Mouse (Mus musculus) spleen, postnatal 10 days (tissue): Measurements from ENCODE around the gene Dock7.
A peak's percentile ranks its signal among the peaks of the same experiment; 100 is the strongest.

Source experiments
- DNase-seq, 2 experiments: peaks; one replicate each; pipeline ENCODE4 v3.0.0; 2021 to 2022; ENCODE audit warnings: low spot score in 2 of 2

Gene Dock7

GRCm38 (mm10) chr4:99120211-99121122 lies at the start of gene Dock7:
Gene Dock7, minus strand, starts transcription at chr4:99120915.
- DNase-seq: peak; percentile 50 to 74

DNA sequence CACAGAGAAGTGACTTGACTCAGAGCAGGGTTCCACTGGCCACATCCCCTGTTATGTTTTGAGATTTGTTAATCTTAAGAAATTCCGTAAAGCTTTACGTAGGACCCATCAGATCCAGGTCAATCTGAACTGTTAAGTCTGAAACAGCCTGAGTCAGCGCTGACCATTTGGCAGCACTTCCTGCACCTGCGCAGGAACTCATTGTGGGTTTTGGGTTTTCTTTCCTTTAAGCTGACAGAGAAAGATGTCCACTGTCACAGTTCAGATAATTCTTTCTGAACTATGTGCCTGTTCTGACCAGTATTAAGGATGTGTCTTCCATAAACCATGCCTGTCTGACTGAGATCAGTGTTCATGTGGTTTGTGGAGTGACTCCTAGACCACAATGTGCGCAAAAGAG lies 48.2 kb upstream of the Dock7 start:
- no peak for DNase-seq

DNA sequence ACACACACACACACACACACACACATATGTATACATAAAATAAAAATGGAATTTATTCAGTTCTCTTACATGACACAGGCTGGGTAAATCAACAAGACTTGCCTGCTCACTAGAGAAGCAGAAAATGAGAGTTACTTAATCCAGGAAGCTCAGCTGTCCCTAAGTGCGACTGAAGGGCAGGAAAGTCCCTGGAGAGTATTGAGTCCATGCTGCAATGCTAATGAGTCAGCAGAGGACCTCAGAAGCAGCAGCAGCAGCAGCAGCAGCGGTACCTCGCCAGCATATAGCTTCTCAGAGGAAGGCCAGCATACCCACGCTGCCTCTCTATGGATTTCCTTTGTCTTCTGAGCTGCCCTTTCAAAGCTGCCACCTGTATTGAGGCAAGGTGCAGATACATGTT lies 42.8 kb upstream of the Dock7 start:
- no peak for DNase-seq

DNA sequence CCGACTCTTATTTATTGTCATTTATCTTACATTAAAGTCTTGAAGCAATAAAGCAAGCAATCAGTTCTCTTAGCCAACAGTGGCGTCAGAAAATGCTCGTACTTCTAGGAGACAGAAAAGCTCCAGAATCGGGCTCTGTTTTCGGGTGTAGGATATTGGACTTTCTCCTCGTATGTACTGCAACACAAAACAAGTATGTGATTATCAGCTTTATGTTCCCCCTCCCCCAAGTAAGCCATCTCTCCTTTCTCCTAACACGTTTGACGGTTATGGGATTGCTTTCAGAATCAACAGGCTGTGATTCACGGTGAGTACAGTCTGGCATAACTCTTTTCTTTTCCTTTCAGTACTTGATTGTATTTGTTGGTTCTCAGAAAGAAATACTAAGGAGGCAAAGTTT lies 42.3 kb upstream of the Dock7 start:
- no peak for DNase-seq

GRCm38 (mm10) chr4:99161457-99161971 lies 40.8 kb upstream of the Dock7 start:
- DNase-seq: no peak

DNA sequence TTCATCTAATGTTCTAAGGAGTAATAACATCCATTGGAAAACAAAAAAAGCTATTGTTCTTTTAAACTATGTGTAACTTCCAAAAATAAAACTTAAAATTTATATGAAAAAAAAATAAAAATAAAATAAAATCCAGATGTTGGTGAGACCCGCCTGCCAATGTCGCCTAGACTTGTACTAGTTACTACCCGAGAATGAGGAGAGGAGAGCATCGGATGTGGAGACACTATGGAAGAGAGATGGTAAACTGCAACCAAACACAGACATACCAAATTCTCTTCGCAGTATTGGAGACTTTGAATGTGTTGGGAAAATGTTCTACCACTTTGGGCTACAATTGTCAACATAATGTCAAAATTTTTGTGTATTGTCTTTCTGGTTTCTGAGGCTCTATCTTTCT lies 40.2 kb upstream of the Dock7 start:
- no peak for DNase-seq

DNA sequence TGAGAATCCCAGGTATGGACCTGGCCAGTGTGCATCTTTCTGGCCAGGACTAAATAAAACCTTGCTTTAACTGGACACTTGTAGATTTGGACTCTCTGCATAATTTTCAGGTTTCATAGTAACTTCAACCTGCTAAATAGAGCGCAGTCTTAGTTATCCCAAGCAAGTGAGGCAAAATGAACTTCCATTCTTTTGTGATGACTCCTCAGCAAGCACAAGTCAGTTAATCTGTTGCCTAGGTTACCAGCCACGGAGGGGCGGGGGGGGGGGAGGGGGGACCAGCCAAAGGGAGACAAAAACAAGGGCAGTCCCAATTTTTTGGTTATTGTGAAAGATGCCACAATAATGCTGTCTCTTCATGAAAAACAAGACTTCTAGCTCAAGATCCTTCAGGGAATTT lies 39.7 kb upstream of the Dock7 start:
- DNase-seq: no peak

- DNase-seq: no peak
Observed at GRCm38 (mm10) chr4:99158495-99158894, 37.8 kb upstream of the Dock7 start.

- DNase-seq: no peak
Observed at GRCm38 (mm10) chr4:99156641-99157307, 36.1 kb upstream of the Dock7 start.

GRCm38 (mm10) chr4:99151885-99152558 lies 31.3 kb upstream of the Dock7 start:
- DNase-seq: no peak

DNA sequence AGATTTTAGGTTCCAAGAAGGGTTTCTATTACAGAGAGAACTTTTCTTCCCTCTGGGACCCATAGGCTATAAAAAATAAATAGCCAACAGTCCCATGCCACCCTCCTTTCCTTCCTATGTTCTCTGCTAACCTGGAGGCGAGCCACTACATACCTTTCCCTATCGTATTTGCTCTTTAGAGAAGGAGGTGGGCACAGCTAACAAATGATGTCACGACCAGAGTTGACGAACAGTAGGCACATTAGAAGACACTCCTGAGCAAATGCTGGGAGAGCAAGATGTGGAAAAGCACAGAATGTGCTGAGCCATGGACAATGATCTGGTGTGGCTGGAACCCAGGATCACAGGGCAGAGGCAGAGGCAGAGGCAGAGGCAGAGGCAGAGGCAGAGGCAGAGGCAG lies 30.7 kb upstream of the Dock7 start:
- DNase-seq: no peak

DNA sequence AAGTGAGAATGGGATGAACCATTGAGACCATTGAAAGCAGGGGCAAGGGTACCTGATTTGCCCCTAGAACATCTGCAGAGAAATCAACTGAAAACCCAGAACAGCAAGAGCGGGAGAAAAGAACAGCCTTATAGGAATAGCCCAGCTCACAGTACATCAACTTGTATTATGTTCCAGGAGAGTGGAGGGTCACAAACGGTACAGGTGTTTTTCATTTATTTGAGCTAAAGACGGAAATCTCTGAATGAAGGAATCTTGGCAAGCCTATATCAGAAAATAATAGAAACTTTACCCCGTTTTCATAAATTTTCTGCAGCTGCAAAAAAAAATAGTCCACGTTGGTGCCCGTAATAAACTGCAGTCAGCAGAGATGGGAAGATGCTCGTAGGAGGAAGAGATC lies 22.6 kb upstream of the Dock7 start:
- no peak for DNase-seq

DNA sequence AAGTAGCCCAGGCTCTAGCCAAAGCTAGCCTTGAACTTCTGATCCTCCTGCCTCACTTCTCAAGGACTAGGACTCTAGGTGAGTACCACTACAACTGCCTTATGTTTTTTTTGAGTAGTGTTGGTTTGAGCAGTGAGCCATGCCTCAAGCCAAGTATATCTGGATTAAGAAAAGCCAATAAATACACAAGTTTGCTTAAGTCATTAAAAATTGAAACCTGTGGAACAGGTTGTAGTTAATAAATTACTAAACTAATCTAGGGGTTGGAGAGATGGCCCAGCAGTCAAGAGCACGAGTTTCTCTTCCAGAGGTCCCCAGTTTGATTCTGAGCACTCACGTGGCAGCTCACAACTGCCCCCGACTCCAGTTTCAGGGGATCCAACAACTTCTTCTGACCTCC lies 20.9 kb upstream of the Dock7 start:
- DNase-seq: no peak

DNA sequence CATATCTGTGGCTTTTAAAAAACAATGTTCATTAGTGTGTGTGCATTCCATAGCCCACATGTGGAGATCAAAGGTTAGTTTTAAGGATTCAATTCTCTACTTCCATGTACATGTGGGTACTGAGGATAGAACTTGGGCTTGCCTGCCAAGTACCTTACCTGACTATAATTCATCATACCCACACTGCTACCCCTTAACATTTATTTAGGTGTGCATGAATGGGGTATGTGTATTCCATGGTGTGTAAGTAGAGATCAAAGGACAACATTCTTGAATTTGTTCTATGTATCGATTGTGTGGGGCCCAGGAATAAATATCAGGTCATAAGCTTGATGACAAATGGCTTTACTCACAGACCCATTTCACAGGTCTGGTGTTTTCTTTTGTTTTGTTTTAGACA lies 20.5 kb upstream of the Dock7 start:
- no peak for DNase-seq

DNA sequence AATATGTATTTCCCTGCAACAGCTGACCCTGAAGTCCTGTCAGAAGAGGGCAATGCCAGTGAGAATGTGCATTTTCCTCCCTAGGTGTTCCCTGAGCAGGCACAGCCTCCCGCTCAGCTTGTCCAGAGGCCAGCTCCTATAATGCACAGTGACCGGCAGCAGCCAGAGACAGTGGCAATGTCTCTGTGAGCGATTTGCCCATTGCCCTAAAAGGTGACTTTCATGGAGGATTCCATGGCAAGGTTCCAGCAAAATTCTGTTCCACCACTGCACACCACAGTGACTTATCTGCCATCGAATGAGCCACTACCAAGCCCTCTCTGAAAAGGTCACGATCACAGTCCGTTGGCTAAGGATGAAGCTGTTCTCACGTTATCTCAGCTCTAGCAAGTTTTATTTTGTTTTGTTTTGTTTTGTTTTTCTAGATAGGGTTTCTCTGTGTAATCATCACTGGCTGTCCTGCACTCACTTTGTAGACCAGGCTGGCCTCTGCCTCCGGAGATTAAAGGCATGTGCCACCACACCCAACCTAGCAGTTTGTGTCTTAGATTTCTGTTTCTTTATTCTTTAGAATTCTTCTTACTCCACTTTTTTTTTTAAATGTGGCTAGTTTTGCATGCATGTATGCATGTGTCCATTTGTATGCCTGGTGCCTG lies 17.4 kb upstream of the Dock7 start:
- DNase-seq: no peak

DNA sequence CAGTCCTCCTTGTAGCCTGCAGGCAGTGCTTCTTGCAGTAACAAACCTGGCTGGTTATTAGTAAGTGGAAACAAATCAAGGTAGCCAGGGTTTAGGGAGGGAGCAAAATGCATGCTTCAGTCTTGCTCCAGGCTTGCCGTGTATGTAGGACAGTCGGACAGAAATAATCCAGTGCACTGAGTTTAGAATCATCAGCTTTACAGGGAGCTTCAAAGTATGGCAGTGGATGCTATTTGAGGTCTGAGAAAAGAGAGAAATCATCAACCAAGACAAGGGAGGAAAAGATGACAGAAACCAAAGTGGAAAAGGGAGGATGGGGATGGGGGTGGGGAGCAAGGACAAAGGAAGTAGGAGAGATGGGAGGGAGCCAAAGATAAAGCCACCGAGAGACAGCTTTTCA lies 13.8 kb upstream of the Dock7 start:
- no peak for DNase-seq

DNA sequence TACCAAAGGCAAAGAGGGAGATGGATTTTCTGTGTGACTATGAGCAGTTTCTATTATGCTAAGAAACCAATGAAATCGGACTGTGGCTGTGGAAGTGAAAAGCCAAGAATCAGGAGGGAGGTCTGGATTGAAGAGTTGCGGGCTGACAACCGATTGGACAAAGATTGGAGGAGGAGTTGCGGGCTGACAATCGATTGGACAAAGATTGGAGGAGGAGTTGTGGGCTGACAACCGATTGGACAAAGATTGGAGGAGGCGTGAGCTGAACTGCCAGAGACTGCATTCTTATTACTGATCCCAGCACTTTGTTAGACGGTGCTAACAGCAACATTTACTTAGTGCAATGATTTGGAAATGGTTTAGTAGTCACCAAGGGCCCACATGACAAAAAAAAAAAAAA lies 12.6 kb upstream of the Dock7 start:
- DNase-seq: no peak

- DNase-seq: no peak
Observed at GRCm38 (mm10) chr4:99132686-99133085, 12.0 kb upstream of the Dock7 start.

- no peak for DNase-seq
Observed at GRCm38 (mm10) chr4:99131227-99131653, 10.5 kb upstream of the Dock7 start.

GRCm38 (mm10) chr4:99123546-99123945 lies 2.8 kb upstream of the Dock7 start:
- no peak for DNase-seq

- DNase-seq: no peak
Observed at GRCm38 (mm10) chr4:99122786-99123185, 2.1 kb upstream of the Dock7 start.

DNA sequence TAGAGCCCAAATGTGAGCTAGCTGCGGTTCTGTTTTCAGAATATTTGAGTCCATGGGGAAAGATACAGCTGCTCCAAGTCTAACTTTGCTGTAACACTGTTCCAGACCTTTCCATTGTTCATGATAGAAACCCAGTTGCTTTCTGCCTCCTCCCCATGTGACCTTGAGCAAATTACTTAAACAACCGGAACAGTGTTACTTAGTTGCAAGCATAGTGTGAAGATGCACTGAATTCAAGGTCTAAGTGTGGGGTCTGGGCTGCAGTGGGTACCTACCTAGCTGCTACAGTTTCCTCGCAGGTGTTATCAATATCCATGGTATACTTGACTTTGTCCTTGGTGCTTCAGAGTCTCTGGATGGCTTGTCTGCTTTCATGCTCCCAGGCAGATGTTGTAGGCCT lies 1.3 kb upstream of the Dock7 start:
- DNase-seq: no peak
